Mouse (Mus musculus): ENCODE results near the gene 2010111I01Rik. TPM values are rescaled to one million over a fixed set of nuclear protein-coding genes. Genes with fewer than 3 reads are reported as not detected.

The 2010111I01Rik gene
- total RNA-seq, 1 experiment from 2014 or later: 66.2 TPM

- ATAC-seq (replicated peaks; ENCODE audit: low read depth, poor library complexity, severe bottlenecking): no peak
These were observed 353.0 kb downstream of the 2010111I01Rik start for GRCm38 (mm10) chr13:63317681-63318104.

GRCm38 (mm10) chr13:63319814-63320213 lies 355.1 kb downstream of the 2010111I01Rik start:
- ATAC-seq (replicated peaks; ENCODE audit: low read depth, poor library complexity, severe bottlenecking): no peak

- ATAC-seq (replicated peaks; ENCODE audit: low read depth, poor library complexity, severe bottlenecking): no peak
These were observed 357.0 kb downstream of the 2010111I01Rik start for GRCm38 (mm10) chr13:63321689-63322088.

- ATAC-seq (replicated peaks; ENCODE audit: low read depth, poor library complexity, severe bottlenecking): no peak
These were observed 358.1 kb downstream of the 2010111I01Rik start for GRCm38 (mm10) chr13:63322756-63323155.

- no peak for ATAC-seq (replicated peaks; ENCODE audit: low read depth, poor library complexity, severe bottlenecking)
These were observed 358.8 kb downstream of the 2010111I01Rik start for GRCm38 (mm10) chr13:63323286-63324075.

GRCm38 (mm10) chr13:63324311-63324710 lies 359.6 kb downstream of the 2010111I01Rik start:
- no peak for ATAC-seq (replicated peaks; ENCODE audit: low read depth, poor library complexity, severe bottlenecking)

GRCm38 (mm10) chr13:63324978-63325848 lies 360.5 kb downstream of the 2010111I01Rik start:
- ATAC-seq (replicated peaks; ENCODE audit: low read depth, poor library complexity, severe bottlenecking): peak; percentile 84

- ATAC-seq (replicated peaks; ENCODE audit: low read depth, poor library complexity, severe bottlenecking): no peak
These were observed 361.3 kb downstream of the 2010111I01Rik start for GRCm38 (mm10) chr13:63326015-63326414.

- ATAC-seq (replicated peaks; ENCODE audit: low read depth, poor library complexity, severe bottlenecking): no peak
These were observed 365.7 kb downstream of the 2010111I01Rik start for GRCm38 (mm10) chr13:63330236-63330860.

GRCm38 (mm10) chr13:63331379-63331778 lies 366.7 kb downstream of the 2010111I01Rik start:
- ATAC-seq (replicated peaks; ENCODE audit: low read depth, poor library complexity, severe bottlenecking): peak; percentile 66; the same call in 1 of the 2 replicates

- peak; percentile 67 for ATAC-seq (replicated peaks; ENCODE audit: low read depth, poor library complexity, severe bottlenecking)
These were observed 368.0 kb downstream of the 2010111I01Rik start for GRCm38 (mm10) chr13:63332576-63333300.

GRCm38 (mm10) chr13:63335421-63336134 lies 370.9 kb downstream of the 2010111I01Rik start:
- ATAC-seq (replicated peaks; ENCODE audit: low read depth, poor library complexity, severe bottlenecking): peak; percentile 74

- no peak for ATAC-seq (replicated peaks; ENCODE audit: low read depth, poor library complexity, severe bottlenecking)
These were observed 371.6 kb downstream of the 2010111I01Rik start for GRCm38 (mm10) chr13:63336335-63336734.

- ATAC-seq (replicated peaks; ENCODE audit: low read depth, poor library complexity, severe bottlenecking): no peak
These were observed 372.7 kb downstream of the 2010111I01Rik start for GRCm38 (mm10) chr13:63337239-63337960.

- no peak for ATAC-seq (replicated peaks; ENCODE audit: low read depth, poor library complexity, severe bottlenecking)
These were observed 375.3 kb downstream of the 2010111I01Rik start for GRCm38 (mm10) chr13:63339946-63340345.

- ATAC-seq (replicated peaks; ENCODE audit: low read depth, poor library complexity, severe bottlenecking): no peak
These were observed 378.1 kb downstream of the 2010111I01Rik start for GRCm38 (mm10) chr13:63342781-63343180.

- no peak for ATAC-seq (replicated peaks; ENCODE audit: low read depth, poor library complexity, severe bottlenecking)
These were observed 379.8 kb downstream of the 2010111I01Rik start for GRCm38 (mm10) chr13:63344481-63344880.

- ATAC-seq (replicated peaks; ENCODE audit: low read depth, poor library complexity, severe bottlenecking): no peak
These were observed 381.0 kb downstream of the 2010111I01Rik start for GRCm38 (mm10) chr13:63345476-63346225.

Measured in common myeloid progenitor, adult 5-6 weeks (primary cell).